Mouse (Mus musculus) neural tube, embryonic 10.5 days (tissue): ENCODE measurements around the gene Efcab8.
A peak's percentile ranks its signal among the peaks of the same experiment; 100 is the strongest.
"Not testable (repeated sequence)": the region's sequence is repeated elsewhere in the genome, so short reads cannot be mapped to it uniquely, and the experiment has no call there.

Experiments
- DNase-seq: peaks from one replicate; pipeline ENCODE4 v3.0.0-alpha.2; 2017; ENCODE audit warnings: low spot score; ENCODE audit errors: extremely low spot score

Efcab8 gene

DNA sequence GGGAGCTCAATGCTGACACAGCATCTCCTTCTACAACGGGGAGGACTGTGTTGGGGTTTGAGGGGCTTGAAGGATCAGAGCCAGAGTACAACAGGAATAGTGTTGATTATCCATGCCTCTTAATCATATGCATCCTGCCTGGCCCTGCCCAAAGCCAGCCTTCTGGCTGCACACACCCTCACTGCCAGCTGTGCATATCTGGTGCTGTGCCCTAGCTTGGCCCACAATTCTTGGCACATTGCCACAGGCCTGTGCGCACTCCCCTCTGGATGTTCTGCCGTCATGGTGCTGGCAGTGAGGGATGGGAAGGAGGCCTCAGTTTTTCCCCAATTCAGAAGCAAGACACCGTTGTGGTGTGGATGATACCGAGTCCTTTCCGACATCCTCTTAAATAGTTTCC is 44.9 kb downstream of the Efcab8 start:
- DNase-seq, result no peak

DNA sequence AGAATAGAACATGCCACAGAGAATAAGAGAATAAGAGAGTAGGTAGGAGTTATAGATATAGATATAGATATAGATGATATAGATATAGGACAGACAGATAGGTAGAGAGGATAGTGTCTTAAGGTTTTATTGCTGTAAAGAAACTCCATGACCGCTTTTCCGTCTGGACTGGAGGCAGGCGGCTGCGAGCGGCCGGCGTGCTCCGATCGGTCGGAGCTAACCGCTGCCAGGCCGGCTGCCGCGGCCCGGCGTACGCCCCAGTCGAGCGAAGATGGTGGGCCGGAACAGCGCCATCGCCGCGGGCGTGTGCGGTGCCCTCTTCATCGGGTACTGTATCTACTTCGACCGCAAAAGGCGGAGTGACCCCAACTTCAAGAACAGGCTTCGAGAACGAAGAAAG is 46.2 kb downstream of the Efcab8 start:
- not testable (repeated sequence) for DNase-seq

DNA sequence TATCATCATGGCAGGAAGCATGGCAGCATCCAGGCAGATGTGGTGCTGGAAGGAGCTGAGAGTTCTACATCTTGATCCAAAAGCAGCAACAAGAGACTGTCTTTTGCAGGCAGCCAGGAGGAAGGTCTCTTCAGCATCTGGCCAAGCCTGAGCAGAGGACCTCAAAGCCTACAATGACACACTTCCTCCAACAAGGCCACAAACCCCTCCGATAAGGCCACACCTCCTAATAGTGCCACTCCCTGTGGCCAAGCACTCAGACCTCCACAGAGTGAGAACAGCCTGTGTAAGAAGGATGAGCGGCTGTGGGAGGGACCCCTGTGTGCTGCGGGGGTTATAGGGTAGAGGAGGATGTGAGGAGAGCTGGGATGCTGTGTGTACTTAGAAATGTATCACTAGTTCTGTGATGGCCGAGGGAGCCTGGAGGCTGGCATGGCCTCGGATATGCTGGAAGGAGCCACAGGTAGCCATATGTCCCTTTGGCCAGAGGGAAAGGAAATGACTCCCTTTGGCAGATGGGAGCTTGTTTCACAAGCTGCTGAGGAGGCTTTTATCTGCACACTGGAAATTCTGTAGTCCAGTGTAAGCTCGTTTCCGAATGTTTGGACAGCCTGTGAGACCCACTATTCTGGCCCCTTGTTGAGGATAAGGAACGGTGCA is 47.6 kb downstream of the Efcab8 start:
- DNase-seq, result no peak

DNA sequence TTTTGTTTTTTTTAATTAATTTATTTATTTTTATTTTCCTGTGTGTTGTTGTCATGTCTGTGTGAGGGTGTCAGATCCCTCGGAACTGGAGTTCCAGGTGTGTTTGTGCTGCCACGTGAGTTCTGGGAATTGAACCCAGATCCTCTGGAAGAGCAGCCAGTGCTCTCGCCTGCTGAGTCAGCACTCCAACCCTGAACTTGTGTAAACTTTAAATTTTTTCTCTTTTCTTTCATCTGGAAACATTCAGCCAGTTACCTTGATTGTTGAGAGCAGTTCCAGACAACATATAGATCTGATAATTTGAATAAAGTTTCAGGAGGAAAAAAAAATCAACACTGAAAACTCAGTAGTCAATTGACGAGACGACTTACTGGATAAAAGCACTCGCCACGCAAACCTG is 49.0 kb downstream of the Efcab8 start:
- no peak for DNase-seq

DNA sequence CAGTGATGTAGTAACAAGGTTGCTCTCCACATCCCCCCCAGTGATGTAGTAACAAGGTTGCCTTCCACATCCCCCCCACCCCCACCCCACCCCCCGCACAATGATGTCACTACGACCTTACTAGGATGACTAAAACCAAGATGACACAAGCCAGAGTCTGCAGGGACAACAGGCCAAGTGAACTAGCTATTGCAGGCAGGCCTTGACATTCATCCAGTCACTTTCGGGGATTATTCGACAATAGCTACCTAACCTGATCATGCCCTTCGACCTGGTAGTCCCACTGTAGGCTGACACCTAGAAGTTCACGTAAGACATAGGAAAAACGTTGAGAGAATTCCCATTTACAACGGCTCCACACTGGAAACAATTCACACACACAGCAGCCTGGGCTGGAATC is 53.6 kb downstream of the Efcab8 start:
- DNase-seq, result no peak

DNA sequence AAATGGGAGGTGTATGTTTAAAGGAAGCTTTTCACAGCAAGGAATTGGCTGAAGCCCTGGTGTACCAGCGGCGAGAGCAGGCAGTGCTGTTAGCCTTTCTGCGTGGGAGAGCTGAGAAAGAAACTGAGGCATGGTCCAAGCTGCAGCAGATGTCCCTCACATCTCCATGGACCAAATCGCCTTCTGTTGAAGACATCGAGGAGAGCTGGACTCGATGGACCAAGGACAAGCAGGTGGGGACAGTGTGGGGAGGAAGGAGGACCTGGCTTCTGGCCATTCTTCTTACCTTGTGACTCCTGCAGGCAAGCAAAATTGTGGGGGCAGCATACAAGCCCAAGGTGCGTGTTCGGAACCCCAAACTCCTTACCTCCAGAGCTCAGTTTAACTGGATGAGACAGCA is 63.1 kb downstream of the Efcab8 start:
- no peak for DNase-seq

DNA sequence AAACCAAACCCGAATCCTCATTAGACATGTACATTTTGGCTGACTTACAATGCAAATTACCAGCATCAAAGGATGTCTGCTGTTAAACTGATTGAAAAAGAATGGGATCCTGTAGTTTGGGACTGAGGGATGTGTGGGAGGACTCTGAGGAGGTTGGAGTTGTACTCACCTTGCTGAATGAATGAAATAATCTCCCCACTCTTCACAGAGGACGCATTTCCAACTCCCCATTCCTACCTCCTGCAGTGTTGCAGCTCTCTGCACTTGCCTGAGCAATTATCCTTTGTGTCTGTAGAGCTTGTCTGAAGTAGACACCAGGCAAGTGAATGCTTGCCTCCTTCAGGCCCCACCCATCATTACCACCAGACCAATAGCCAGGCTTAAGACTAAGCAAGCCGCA is 68.7 kb downstream of the Efcab8 start:
- no peak for DNase-seq

DNA sequence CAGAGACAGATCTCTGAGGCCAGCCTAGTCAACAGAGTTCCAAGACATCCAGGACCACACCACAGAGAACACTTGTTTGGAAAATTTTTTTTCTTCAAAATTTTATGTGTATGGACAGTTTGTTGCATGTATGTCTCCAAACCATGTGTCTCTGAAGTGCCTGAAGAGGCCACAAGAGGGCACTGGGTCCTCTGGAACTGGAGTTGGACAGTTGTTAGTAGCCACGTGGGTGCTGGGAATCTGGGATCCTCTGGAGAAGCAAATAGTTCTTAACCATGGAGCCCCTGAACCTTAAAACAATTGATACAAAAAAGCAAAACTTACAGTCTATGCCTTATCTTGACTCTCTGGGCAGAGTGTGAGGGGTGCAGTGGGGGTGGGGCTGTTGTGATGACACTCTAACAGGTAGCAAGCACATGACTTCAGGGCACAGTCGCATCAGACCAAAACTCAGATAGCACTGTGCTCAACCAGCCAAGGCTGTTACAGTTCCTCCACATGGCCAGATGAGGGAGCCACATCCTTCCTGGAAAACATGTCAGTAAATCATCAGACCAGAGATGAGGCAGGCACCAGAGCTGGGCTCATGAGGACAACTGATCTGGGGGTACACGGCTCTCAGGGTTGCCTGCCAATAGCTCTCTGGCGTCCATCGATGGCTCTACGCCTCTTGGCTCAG is 70.8 kb downstream of the Efcab8 start:
- no peak for DNase-seq

DNA sequence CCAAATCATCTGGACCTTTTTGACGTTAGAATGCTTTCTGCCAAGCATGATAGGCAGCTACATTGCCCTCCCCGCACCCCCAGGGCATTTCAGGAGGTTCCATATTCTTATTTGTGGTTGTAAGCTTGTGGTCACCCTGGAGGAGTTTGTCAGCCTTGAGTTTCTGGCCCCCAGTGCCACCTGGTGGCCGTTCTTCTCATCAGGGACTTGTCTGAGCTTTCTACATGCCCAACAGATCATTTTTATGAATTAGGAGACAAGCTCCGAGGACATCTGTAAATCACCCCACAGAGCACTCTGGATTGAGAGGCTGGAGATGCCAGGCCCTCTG is 71.3 kb downstream of the Efcab8 start:
- peak; percentile 28 for DNase-seq

DNA sequence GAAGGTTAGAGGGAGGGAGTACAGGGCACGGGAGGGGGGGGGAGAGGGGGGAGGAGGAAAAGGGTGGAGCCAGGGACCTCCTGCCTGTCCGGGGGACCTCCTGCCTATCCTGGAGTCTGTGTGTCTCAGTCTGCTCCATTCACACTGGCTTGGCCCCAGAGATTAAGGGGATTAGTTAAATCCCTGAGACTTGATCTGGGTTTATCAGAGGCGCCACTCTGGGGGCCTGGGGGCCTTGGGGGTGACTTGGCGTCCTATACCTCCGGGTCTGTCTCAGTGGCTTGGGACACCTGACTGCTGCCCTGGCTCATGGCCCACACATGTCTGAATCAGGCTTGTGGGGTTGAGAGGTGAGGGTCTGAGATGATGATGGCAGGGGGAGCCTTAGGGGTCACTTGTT is 73.8 kb downstream of the Efcab8 start:
- DNase-seq, result no peak

DNA sequence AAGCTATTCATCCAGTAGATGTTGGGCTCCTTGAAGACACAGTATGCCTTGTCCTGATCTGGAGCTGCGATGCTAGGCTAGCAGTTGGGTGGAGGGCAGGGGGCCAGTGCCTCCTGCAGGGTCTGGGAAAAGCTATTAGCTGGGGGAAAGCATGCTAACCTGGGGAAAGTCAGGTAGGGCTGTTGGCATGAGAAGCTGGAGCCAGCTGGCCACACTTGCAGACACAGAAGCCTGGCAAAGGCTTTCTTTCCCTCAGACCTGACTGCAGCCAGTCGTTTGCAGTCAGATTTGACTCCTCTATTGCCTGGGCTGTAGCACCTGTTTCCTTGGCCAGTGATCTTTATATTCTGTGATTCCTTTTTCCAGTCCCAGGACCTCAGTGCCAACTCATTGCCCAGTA is 79.8 kb downstream of the Efcab8 start:
- DNase-seq, result no peak

DNA sequence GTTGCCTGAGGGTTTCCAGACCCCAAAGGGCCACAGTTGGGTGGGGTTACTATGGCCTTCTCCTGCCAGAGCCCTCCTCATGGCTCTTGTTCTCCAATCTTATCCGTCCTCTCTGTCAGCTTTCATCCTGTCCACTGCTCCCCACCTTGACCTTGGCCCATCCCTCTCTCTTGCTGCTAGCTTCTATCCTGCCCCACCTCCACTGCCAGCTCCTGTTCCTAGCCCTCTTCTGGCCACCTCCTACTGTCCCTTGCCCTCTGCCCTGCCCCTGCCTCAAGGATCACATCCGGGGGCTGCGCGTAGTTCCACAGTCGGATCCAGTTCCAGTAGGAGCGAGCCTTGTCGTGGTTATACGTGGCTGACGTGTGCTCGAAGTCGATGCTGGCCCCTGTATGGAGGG is 80.6 kb downstream of the Efcab8 start:
- no peak for DNase-seq

DNA sequence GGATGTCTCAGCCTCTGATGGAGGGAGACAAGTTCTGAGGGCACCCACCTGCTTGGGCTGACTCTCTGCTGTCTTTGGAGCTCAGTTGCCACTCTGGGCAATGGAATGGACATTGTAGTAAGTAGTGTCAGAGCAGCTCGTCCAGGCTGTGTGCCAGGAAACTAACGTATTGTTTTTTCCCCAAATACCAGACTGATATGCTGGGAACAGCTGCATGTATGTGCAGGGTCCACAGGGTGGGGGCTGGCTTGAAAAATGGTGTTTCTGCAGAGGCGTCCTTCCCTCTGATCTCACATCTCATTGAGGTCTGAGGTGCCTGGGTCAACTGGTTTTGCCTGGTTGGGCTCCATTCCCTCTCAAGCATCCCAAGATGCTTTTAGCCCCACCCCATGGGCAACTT is 81.0 kb downstream of the Efcab8 start:
- DNase-seq, result no peak

DNA sequence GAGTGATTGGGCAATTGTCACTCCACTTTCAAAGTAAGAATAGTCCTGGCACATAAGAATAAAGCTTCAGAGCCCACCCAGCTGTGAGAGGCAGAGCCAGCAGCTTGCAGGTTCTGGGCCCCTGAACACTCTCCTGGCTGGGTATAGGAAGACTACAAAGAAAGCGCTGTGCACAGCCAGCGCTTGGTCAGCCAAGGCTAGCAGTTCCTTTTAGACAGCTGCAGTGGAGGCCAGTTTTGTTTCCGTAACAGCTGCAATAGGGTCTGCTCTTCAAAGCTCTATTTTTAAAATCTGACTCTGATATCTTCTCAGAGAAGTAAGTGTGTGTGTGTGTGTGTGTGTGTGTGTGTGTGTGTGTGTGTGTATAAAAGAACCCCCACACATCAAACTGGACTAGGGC is 82.2 kb downstream of the Efcab8 start:
- no peak for DNase-seq

DNA sequence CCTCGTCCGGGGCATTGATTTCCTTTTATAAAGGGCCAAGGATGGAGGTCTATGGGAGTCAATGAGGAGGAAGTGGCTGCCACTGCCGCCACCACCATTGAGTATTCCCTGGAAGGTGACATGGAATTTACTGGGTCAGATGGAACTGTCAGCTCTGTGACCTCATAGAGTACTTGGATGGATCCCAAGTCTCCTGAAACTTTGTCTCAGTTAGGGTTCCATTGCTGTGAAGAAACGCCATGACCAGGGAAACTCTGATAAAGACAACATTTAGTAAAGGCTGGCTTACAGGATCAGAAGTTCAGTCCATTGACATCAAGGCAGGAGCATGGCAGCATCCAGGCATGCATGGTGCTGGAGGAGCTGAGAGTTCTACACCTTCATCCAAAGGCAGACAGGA is 91.3 kb downstream of the Efcab8 start, which contains the start of gene Sun5:
Sun5 (minus strand) TSS at position 101 of the 400 bp plus-strand sequence.
- no peak for DNase-seq

DNA sequence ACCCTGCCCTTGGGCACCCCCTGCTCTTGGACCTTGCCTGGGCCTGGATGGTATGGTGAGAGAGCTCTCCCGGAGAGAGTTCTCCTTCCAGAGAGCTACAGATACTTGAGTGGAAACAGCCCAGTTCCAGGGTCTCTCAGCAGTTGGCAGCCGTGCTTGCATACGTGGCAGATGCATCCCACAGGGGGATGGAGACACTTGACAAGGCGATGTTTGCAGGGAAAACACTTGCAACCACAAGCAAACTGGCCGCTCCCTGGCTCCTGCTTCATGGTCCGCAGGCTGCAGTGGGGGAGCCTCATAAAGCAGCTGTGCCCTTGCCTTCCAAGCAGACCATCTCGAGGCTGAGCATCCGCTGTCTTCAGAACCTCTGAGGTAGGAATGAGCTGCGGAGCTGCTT is 95.0 kb downstream of the Efcab8 start, which contains the start of gene Bpifb2:
Bpifb2 (plus strand) TSS at position 301 of the 400 bp plus-strand sequence.
- DNase-seq, result no peak
